Mouse (Mus musculus): Measurements from ENCODE around the gene Mpzl2. TPM values are rescaled to one million over a fixed set of nuclear protein-coding genes. Genes with fewer than 3 reads are reported as not detected.

Gene Mpzl2
- 0.59 and 1.3 TPM in 2 replicates for polyA plus RNA-seq (2015; fragmentation: Nextera tagmentation; extraction: Ambion mirVana)

- no peak within 1 kb of the TSS for H3K9ac ChIP-seq
- peak within 1 kb of the TSS; percentile 21; the same call in 1 of the 2 replicates for H3K4me2 ChIP-seq
- ATAC-seq (ENCODE audit: low read depth): no peak
- 68% methylated on average over 5 of the region's 5 CpGs for WGBS
- no peak within 1 kb of the TSS for H3K4me3 ChIP-seq
- H3K36me3 ChIP-seq: no peaks in the 10 kb centered on the region
- peaks cover 71% of the 10 kb centered on the region for H3K27me3 ChIP-seq
- H3K27ac ChIP-seq (replicated peaks): no peak within 1 kb of the TSS
- H3K4me1 ChIP-seq (replicated peaks): peaks cover 10% of the 10 kb centered on the region; the same call in 1 of the 2 replicates
- H3K9me3 ChIP-seq: no peaks in the 10 kb centered on the region
Measured at GRCm38 (mm10) chr9:45039499-45039898, at the start of gene Mpzl2. Gene Mpzl2, plus strand, starts transcription at chr9:45039799.

GRCm38 (mm10) chr9:44991821-44992220, 47.8 kb upstream of the Mpzl2 start:
- Histone ChIP-seq H3K4me3 (no peak overlapping the region), H3K4me2 (no peak overlapping the region), H3K27ac (replicated peaks) (no peak overlapping the region), H3K9me3 (no peaks in the 10 kb centered on the region), H3K4me1 (replicated peaks) (no peaks in the 10 kb centered on the region), H3K27me3 (no peaks in the 10 kb centered on the region), H3K36me3 (no peaks in the 10 kb centered on the region), H3K9ac (no peak overlapping the region)
- 83% methylated on average over 2 of the region's 2 CpGs for WGBS
- ATAC-seq (ENCODE audit: low read depth): no peak

GRCm38 (mm10) chr9:44992271-44992670, 47.3 kb upstream of the Mpzl2 start:
- no peak overlapping the region for H3K4me3 ChIP-seq
- no peaks in the 10 kb centered on the region for H3K27me3 ChIP-seq
- H3K9me3 ChIP-seq: no peaks in the 10 kb centered on the region
- H3K9ac ChIP-seq: no peak overlapping the region
- H3K4me1 ChIP-seq (replicated peaks): no peaks in the 10 kb centered on the region
- no peak for ATAC-seq (ENCODE audit: low read depth)
- no peaks in the 10 kb centered on the region for H3K36me3 ChIP-seq
- no peak overlapping the region for H3K27ac ChIP-seq (replicated peaks)
- H3K4me2 ChIP-seq: no peak overlapping the region

- H3K4me3 ChIP-seq: no peak overlapping the region
- no peak overlapping the region for H3K4me2 ChIP-seq
- no peak for ATAC-seq (ENCODE audit: low read depth)
- H3K36me3 ChIP-seq: no peaks in the 10 kb centered on the region
- no peaks in the 10 kb centered on the region for H3K27me3 ChIP-seq
- no peak overlapping the region for H3K9ac ChIP-seq
- H3K9me3 ChIP-seq: no peaks in the 10 kb centered on the region
- no peaks in the 10 kb centered on the region for H3K4me1 ChIP-seq (replicated peaks)
- no peak overlapping the region for H3K27ac ChIP-seq (replicated peaks)
- WGBS: 89% methylated on average over 2 of the region's 2 CpGs
Measured at GRCm38 (mm10) chr9:44993268-44993667, 46.3 kb upstream of the Mpzl2 start.

GRCm38 (mm10) chr9:44994962-44995361, 44.6 kb upstream of the Mpzl2 start:
- H3K36me3 ChIP-seq: no peaks in the 10 kb centered on the region
- no peak overlapping the region for H3K27ac ChIP-seq (replicated peaks)
- H3K9me3 ChIP-seq: no peaks in the 10 kb centered on the region
- H3K4me3 ChIP-seq: no peak overlapping the region
- no peak overlapping the region for H3K4me2 ChIP-seq
- no peak overlapping the region for H3K9ac ChIP-seq
- H3K27me3 ChIP-seq: no peaks in the 10 kb centered on the region
- ATAC-seq (ENCODE audit: low read depth): no peak
- WGBS: 79% methylated on average over 4 of the region's 4 CpGs
- no peaks in the 10 kb centered on the region for H3K4me1 ChIP-seq (replicated peaks)

DNA sequence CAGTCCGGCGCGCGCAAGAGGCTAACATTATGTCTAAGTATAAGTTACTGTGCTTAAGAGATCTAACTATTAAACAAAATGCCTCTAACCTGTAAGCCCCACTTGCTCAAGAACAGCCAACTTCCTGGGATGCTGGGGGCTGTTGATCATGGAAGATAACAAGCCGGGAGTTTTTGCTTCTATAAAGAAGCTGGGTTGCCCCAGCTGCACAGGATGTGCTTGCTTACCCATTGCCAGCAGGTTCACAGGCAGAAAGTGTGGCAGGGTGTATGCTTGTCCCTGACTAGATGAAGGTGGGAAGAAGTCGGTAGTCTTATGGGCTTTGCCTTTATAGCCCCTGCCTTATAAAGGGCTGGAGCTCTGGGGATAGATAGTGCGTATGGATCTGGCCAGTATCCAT, 43.0 kb upstream of the Mpzl2 start:
- no peaks in the 10 kb centered on the region for H3K36me3 ChIP-seq
- no peak overlapping the region for H3K4me2 ChIP-seq
- H3K4me3 ChIP-seq: no peak overlapping the region
- H3K27ac ChIP-seq (replicated peaks): no peak overlapping the region
- H3K27me3 ChIP-seq: no peaks in the 10 kb centered on the region
- no peaks in the 10 kb centered on the region for H3K4me1 ChIP-seq (replicated peaks)
- ATAC-seq (ENCODE audit: low read depth): no peak
- no peak overlapping the region for H3K9ac ChIP-seq
- 94% methylated on average over 7 of the region's 7 CpGs for whole genome bisulfite sequencing
- no peaks in the 10 kb centered on the region for H3K9me3 ChIP-seq

GRCm38 (mm10) chr9:44998138-44998537, 41.5 kb upstream of the Mpzl2 start:
- no peaks in the 10 kb centered on the region for H3K9me3 ChIP-seq
- H3K9ac ChIP-seq: no peak overlapping the region
- no peak overlapping the region for H3K4me2 ChIP-seq
- ATAC-seq (ENCODE audit: low read depth): no peak
- no peak overlapping the region for H3K4me3 ChIP-seq
- H3K27ac ChIP-seq (replicated peaks): no peak overlapping the region
- no peaks in the 10 kb centered on the region for H3K36me3 ChIP-seq
- H3K27me3 ChIP-seq: no peaks in the 10 kb centered on the region
- 79% methylated on average over 11 of the region's 11 CpGs for WGBS
- no peaks in the 10 kb centered on the region for H3K4me1 ChIP-seq (replicated peaks)

DNA sequence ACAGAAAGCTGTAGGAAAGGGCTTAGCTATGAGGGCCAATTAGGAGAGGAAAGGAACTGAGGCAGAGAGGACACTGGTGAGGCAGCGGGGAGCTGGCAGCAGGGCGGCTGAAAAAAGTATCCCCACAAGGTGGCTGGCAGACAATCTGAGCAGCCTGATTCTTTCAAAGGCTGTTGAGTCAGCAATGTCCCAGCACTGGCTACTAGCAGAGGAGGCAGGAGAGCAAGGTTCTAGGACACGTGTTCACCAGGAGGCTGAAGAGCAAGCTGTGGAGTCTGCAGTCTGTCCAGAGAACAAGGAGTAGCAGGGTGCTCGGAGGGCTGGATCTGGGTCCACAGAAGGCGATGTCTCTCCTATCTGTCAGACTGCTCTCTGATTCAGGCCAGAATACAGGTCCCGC, 40.4 kb upstream of the Mpzl2 start:
- Histone ChIP-seq H3K36me3 (no peaks in the 10 kb centered on the region), H3K27ac (replicated peaks) (no peak overlapping the region), H3K4me3 (no peak overlapping the region), H3K4me2 (no peak overlapping the region), H3K9me3 (no peaks in the 10 kb centered on the region), H3K9ac (no peak overlapping the region), H3K4me1 (replicated peaks) (no peaks in the 10 kb centered on the region), H3K27me3 (no peaks in the 10 kb centered on the region)
- no peak for ATAC-seq (ENCODE audit: low read depth)
- WGBS: 53% methylated on average over 6 of the region's 6 CpGs

GRCm38 (mm10) chr9:44999776-45000175, 39.8 kb upstream of the Mpzl2 start:
- Histone ChIP-seq H3K4me1 (replicated peaks) (no peaks in the 10 kb centered on the region), H3K36me3 (no peaks in the 10 kb centered on the region), H3K4me3 (no peak overlapping the region), H3K9ac (no peak overlapping the region), H3K9me3 (no peaks in the 10 kb centered on the region), H3K27me3 (no peaks in the 10 kb centered on the region), H3K4me2 (no peak overlapping the region), H3K27ac (replicated peaks) (no peak overlapping the region)
- no peak for ATAC-seq (ENCODE audit: low read depth)
- WGBS: 76% methylated on average over 5 of the region's 5 CpGs

DNA sequence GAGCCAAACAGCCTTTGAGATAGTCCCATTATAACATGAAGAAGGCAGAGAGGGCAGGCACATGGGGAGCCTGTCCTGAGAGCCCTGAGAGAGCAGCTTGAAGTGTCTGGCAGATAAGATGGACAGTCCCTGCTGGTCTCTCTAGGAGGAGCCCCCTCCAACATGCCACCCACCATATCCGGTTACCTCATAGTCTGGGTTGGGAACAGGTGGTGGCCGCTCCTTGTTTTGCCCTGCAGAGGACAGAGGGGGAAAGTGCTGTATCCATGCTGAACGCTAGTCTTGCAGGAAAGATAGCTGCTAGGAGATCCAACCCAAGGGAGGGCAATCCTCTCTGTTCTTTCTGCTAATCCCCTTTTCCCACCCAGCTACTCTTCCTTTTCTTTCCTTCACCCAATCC, 39.4 kb upstream of the Mpzl2 start:
- no peaks in the 10 kb centered on the region for H3K4me1 ChIP-seq (replicated peaks)
- 84% methylated on average over 3 of the region's 3 CpGs for WGBS

DNA sequence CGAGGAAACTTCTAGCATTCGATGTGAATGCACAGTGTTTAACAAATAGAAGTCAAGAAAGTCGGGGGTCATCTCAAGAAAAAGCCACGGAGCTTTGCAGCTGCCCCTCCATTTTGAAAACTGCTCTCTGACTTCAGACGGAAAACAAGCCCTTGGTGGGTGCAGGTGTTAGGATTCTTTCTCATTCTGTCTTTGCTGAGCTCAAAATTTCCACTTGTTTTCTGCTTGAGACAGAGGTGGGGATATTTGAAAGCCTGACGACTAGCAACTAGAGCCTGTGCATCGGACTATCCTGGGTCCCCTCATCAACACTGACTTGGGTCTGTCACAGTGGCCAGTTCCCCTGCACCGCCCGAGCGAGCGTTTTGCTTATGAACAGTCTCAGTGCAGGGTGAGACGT, 32.2 kb upstream of the Mpzl2 start:
- no peak overlapping the region for H3K27ac ChIP-seq (replicated peaks)
- H3K4me2 ChIP-seq: no peak overlapping the region
- no peak for ATAC-seq (ENCODE audit: low read depth)
- H3K36me3 ChIP-seq: no peaks in the 10 kb centered on the region
- H3K9ac ChIP-seq: no peak overlapping the region
- H3K9me3 ChIP-seq: no peaks in the 10 kb centered on the region
- 78% methylated on average over 12 of the region's 12 CpGs for WGBS
- no peaks in the 10 kb centered on the region for H3K27me3 ChIP-seq
- no peak overlapping the region for H3K4me3 ChIP-seq
- no peaks in the 10 kb centered on the region for H3K4me1 ChIP-seq (replicated peaks)

More for the DNA sequence above, 39.4 kb upstream of the Mpzl2 start:
- no peak for ATAC-seq (ENCODE audit: low read depth)
- Histone ChIP-seq H3K4me3 (no peak overlapping the region), H3K9ac (no peak overlapping the region), H3K27me3 (no peaks in the 10 kb centered on the region), H3K4me2 (no peak overlapping the region), H3K36me3 (no peaks in the 10 kb centered on the region), H3K9me3 (no peaks in the 10 kb centered on the region), H3K27ac (replicated peaks) (no peak overlapping the region)

- Histone ChIP-seq H3K27ac (replicated peaks) (no peak overlapping the region), H3K27me3 (no peaks in the 10 kb centered on the region), H3K4me2 (no peak overlapping the region), H3K9ac (no peak overlapping the region), H3K9me3 (no peaks in the 10 kb centered on the region), H3K4me1 (replicated peaks) (no peaks in the 10 kb centered on the region), H3K36me3 (no peaks in the 10 kb centered on the region), H3K4me3 (no peak overlapping the region)
- WGBS: 81% methylated on average over 4 of the region's 4 CpGs
- ATAC-seq (ENCODE audit: low read depth): no peak
Measured at GRCm38 (mm10) chr9:45008342-45008741, 31.3 kb upstream of the Mpzl2 start.

- Histone ChIP-seq H3K4me1 (replicated peaks) (no peaks in the 10 kb centered on the region), H3K36me3 (no peaks in the 10 kb centered on the region), H3K9ac (no peak within 1 kb of the TSS), H3K9me3 (no peaks in the 10 kb centered on the region), H3K4me3 (no peak within 1 kb of the TSS), H3K4me2 (no peak within 1 kb of the TSS), H3K27ac (replicated peaks) (no peak within 1 kb of the TSS), H3K27me3 (no peaks in the 10 kb centered on the region)
- no peak for ATAC-seq (ENCODE audit: low read depth)
- 86% methylated on average over 19 of the region's 19 CpGs for WGBS
Measured at GRCm38 (mm10) chr9:45009180-45010078, 30.2 kb upstream of the Mpzl2 start, which contains the start of gene Cd3e. Gene Cd3e, minus strand, starts transcription at chr9:45009627.

Data from neural tube, embryonic 13.5 days (tissue).